Mouse (Mus musculus) limb, embryonic 11.5 days (tissue): ENCODE data around the gene Vps29. TPM values are rescaled to one million over a fixed set of nuclear protein-coding genes. Genes with fewer than 3 reads are reported as not detected.
A peak's percentile ranks its signal among the peaks of the same experiment; 100 is the strongest.

ENCODE experiments used
- ATAC-seq: fragments of 200-750 bp; cut with Nextera tagmentation; 2 replicates; pipeline ENCODE4 v1.8.0; 2017; ENCODE audit warnings: low read depth; ENCODE audit not compliant: insufficient number of reproducible peaks, low FRiP score, low TSS enrichment
- DNase-seq: peaks from one replicate; pipeline ENCODE4 v3.0.0-alpha.2; 2015; ENCODE audit warnings: low spot score
- H3K27ac ChIP-seq: fragments of 300-500 bp; sonication (generic); replicated peaks from 2 replicates; pipeline ENCODE4 v1.5.1; 2014; ENCODE audit warnings: low read depth, mild to moderate bottlenecking, low read length
- H3K27me3 ChIP-seq: fragments of 300-500 bp; sonication (generic); 2 replicates; pipeline ENCODE4 v1.6.1; 2014; ENCODE audit warnings: mild to moderate bottlenecking, low read length, mixed read lengths; ENCODE audit not compliant: control insufficient read depth, insufficient read depth
- H3K36me3 ChIP-seq: fragments of 300-500 bp; sonication (generic); 2 replicates; pipeline ENCODE4 v1.6.1; 2014; ENCODE audit warnings: mild to moderate bottlenecking, low read length, moderate library complexity, mixed read lengths; ENCODE audit not compliant: control insufficient read depth, insufficient read depth
- H3K4me1 ChIP-seq: fragments of 300-500 bp; sonication (generic); 2 replicates; pipeline ENCODE4 v1.6.1; 2014; ENCODE audit warnings: low read length, mixed read lengths; ENCODE audit not compliant: control insufficient read depth, insufficient read depth
- H3K4me2 ChIP-seq: fragments of 300-500 bp; sonication (generic); 2 replicates; pipeline ENCODE4 v1.6.1; 2014; ENCODE audit warnings: low read depth, mild to moderate bottlenecking, moderate library complexity; ENCODE audit not compliant: severe bottlenecking
- H3K4me3 ChIP-seq: fragments of 300-500 bp; sonication (generic); 2 replicates; pipeline ENCODE4 v1.5.1; 2014; ENCODE audit warnings: low read depth, low read length
- H3K9ac ChIP-seq: fragments of 300-500 bp; sonication (generic); 2 replicates; pipeline ENCODE4 v1.6.1; 2014; ENCODE audit warnings: mild to moderate bottlenecking, low read length
- H3K9me3 ChIP-seq: fragments of 300-500 bp; sonication (generic); 2 replicates; pipeline ENCODE4 v1.6.1; 2016; ENCODE audit warnings: low read length; ENCODE audit not compliant: control insufficient read depth
- WGBS: fragments of 180-500 bp; shearing (Covaris S2); extraction: QIAGEN DNeasy Blood & Tissue Kit; methylation state at CpG from one replicate; pipeline ENCODE4 v1.1.7; 2014; 5-methylcytosine and 5-hydroxymethylcytosine counted together
- polyA plus RNA-seq: library from polyadenylated mRNA; unstranded; fragments of >200 nt; fragmentation: Nextera tagmentation; extraction: Ambion mirVana; gene quantifications from 2 replicates; pipeline ENCODE4 v1.2.1, GENCODE M21; 2014

Vps29 gene
- polyA plus RNA-seq, 1 experiment from 2014 or later, result 180 TPM

DNA sequence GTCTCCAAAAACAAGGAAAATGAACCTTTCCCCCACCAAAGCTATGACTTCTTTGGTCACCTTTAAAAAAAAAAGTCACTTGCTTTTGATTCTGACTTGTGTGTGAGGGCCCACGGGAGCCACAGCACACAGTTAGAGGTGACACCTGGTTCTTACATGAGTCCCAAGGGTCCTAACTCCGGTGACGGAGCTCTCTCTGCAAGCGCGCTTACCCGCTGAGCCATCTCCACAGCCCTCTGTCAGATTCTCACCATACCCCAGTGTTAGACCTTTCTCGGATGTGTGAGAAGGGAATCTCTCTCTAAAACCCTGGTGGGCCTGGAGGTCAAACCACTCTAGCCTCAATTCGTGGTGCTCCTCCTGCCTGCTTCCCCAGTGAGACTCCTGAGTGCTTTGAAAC, 43.3 kb downstream of the Vps29 start:
- peaks cover 9% of the 10 kb centered on the region; the same call in 1 of the 2 replicates for H3K36me3 ChIP-seq
- H3K4me2 ChIP-seq, result no peak overlapping the region
- H3K4me1 ChIP-seq, result peaks cover 3% of the 10 kb centered on the region
- no peak overlapping the region for H3K4me3 ChIP-seq
- no peak overlapping the region for H3K9ac ChIP-seq
- 88% methylated on average over 8 of the region's 8 CpGs for WGBS
- no peaks in the 10 kb centered on the region for H3K27me3 ChIP-seq
- ATAC-seq (no peak), DNase-seq (no peak)
- no peak overlapping the region for H3K27ac ChIP-seq
- H3K9me3 ChIP-seq, result no peaks in the 10 kb centered on the region

GRCm38 (mm10) chr5:122399871-122400270, 45.7 kb downstream of the Vps29 start:
- H3K36me3 ChIP-seq, result peaks cover 16% of the 10 kb centered on the region; the same call in 1 of the 2 replicates
- WGBS, result 95% methylated on average over 8 of the region's 8 CpGs

DNA sequence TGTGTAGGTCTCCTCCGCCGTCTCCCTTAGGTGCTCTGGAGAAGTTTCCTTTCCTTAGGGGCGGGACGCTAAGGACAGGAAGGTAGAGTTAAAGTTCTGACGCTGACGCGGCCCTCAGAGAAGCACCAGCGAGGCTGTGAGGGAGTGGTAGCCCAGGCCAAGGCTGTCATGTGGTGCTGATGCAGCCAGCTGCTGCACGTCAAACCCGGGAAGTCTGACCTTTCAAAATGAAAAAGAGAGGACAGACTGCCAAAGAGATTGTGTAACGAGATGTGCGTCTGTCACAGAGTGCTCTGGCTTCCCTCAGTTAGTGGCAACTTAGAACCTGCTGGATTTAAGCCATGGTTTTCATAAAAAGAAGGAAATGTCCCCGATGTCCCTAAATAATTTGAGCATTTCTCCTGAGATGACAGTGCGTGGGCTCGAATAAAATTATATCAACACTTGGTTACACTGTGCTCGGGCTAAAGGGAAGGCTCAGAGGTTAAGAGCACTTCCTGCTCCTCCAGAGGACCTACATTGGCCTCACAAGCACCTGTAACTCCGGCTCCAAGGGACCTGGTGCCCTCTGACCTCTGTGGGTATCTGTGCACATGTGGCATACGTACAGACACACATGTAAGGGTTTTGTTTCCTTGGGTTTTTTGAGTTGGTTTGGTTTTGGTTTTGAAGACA, 46.6 kb downstream of the Vps29 start:
- no peaks in the 10 kb centered on the region for H3K27me3 ChIP-seq
- H3K9ac ChIP-seq, result no peak overlapping the region
- DNase-seq (no peak), ATAC-seq (no peak)
- H3K36me3 ChIP-seq, result peaks cover 24% of the 10 kb centered on the region; the same call in 1 of the 2 replicates
- no peaks in the 10 kb centered on the region for H3K9me3 ChIP-seq
- H3K4me2 ChIP-seq, result no peak overlapping the region
- WGBS, result 85% methylated on average over 18 of the region's 18 CpGs
- no peak overlapping the region for H3K27ac ChIP-seq
- H3K4me3 ChIP-seq, result no peak overlapping the region
- H3K4me1 ChIP-seq, result no peaks in the 10 kb centered on the region

More at GRCm38 (mm10) chr5:122399871-122400270, 45.7 kb downstream of the Vps29 start:
- no peak for ATAC-seq
- Histone ChIP-seq H3K9ac (no peak overlapping the region), H3K4me2 (no peak overlapping the region), H3K9me3 (no peaks in the 10 kb centered on the region), H3K27me3 (no peaks in the 10 kb centered on the region), H3K27ac (no peak overlapping the region), H3K4me3 (no peak overlapping the region), H3K4me1 (no peaks in the 10 kb centered on the region)
- no peak for DNase-seq

- Histone ChIP-seq H3K4me1 (no peaks in the 10 kb centered on the region), H3K27me3 (no peaks in the 10 kb centered on the region), H3K4me2 (no peak overlapping the region), H3K27ac (no peak overlapping the region), H3K9ac (no peak overlapping the region), H3K36me3 (peaks cover 26% of the 10 kb centered on the region), H3K9me3 (no peaks in the 10 kb centered on the region), H3K4me3 (no peak overlapping the region)
- WGBS, result 17% methylated on average over 8 of the region's 8 CpGs
- peak; percentile 80 for DNase-seq
- no peak for ATAC-seq
These were observed 47.1 kb downstream of the Vps29 start for GRCm38 (mm10) chr5:122401303-122401640.

DNA sequence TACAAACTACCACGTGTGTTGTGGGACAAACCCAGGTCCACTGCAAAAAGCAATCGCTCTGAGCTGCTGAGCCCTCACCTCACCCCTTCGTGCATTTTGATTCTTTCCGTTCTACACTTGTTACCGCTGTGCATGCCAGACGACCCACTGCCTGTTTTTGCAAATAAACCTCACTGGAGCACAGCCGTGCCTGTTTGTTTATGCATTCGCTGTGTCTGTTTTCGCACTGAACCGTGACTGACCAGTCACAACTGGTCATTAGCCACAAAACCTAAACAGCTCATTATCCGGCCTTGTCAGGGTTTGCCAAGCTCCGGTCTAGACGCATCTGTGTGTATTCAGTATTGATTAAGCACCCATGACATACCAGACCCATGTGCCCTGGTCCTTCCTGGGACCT, 48.0 kb downstream of the Vps29 start:
- no peak for ATAC-seq
- WGBS, result 73% methylated on average over 13 of the region's 13 CpGs

GRCm38 (mm10) chr5:122402772-122403171, 48.6 kb downstream of the Vps29 start:
- Histone ChIP-seq H3K27ac (no peak overlapping the region), H3K4me2 (no peak overlapping the region), H3K36me3 (peaks cover 28% of the 10 kb centered on the region), H3K4me1 (no peaks in the 10 kb centered on the region), H3K9ac (no peak overlapping the region), H3K27me3 (no peaks in the 10 kb centered on the region), H3K4me3 (no peak overlapping the region), H3K9me3 (no peaks in the 10 kb centered on the region)
- no peak for ATAC-seq
- no peak for DNase-seq
- WGBS, result 83% methylated on average over 5 of the region's 5 CpGs

More for the DNA sequence above, 48.0 kb downstream of the Vps29 start:
- no peak overlapping the region for H3K27ac ChIP-seq
- H3K4me2 ChIP-seq, result no peak overlapping the region
- H3K36me3 ChIP-seq, result peaks cover 32% of the 10 kb centered on the region
- no peak for DNase-seq
- H3K27me3 ChIP-seq, result no peaks in the 10 kb centered on the region
- no peaks in the 10 kb centered on the region for H3K9me3 ChIP-seq
- no peaks in the 10 kb centered on the region for H3K4me1 ChIP-seq
- H3K4me3 ChIP-seq, result no peak overlapping the region
- H3K9ac ChIP-seq, result no peak overlapping the region

GRCm38 (mm10) chr5:122403362-122403761, 49.2 kb downstream of the Vps29 start:
- Histone ChIP-seq H3K27ac (no peak overlapping the region), H3K27me3 (no peaks in the 10 kb centered on the region), H3K9me3 (no peaks in the 10 kb centered on the region), H3K4me3 (no peak overlapping the region), H3K36me3 (peaks cover 28% of the 10 kb centered on the region), H3K9ac (no peak overlapping the region), H3K4me1 (no peaks in the 10 kb centered on the region), H3K4me2 (no peak overlapping the region)
- no peak for DNase-seq
- WGBS, result 91% methylated on average over 12 of the region's 12 CpGs
- no peak for ATAC-seq

GRCm38 (mm10) chr5:122405537-122405936, 51.4 kb downstream of the Vps29 start:
- Histone ChIP-seq H3K9me3 (no peaks in the 10 kb centered on the region; the same call in 1 of the 2 replicates), H3K4me2 (no peak overlapping the region), H3K9ac (no peak overlapping the region), H3K36me3 (peaks cover 26% of the 10 kb centered on the region), H3K27me3 (no peaks in the 10 kb centered on the region), H3K4me3 (no peak overlapping the region), H3K27ac (no peak overlapping the region), H3K4me1 (no peaks in the 10 kb centered on the region)
- ATAC-seq (no peak), DNase-seq (no peak)
- WGBS, result 98% methylated on average over 10 of the region's 10 CpGs
